Mouse (Mus musculus) ovary, adult 18-20 months (tissue): ENCODE results near the gene Ngp.
"Not testable (repeated sequence)": the region's sequence is repeated elsewhere in the genome, so short reads cannot be mapped to it uniquely, and the experiment has no call there.

Experiments used
- DNase-seq: peaks from one replicate; pipeline ENCODE4 v3.0.0; 2022; ENCODE audit warnings: low spot score, mixed read lengths

Ngp gene

DNA sequence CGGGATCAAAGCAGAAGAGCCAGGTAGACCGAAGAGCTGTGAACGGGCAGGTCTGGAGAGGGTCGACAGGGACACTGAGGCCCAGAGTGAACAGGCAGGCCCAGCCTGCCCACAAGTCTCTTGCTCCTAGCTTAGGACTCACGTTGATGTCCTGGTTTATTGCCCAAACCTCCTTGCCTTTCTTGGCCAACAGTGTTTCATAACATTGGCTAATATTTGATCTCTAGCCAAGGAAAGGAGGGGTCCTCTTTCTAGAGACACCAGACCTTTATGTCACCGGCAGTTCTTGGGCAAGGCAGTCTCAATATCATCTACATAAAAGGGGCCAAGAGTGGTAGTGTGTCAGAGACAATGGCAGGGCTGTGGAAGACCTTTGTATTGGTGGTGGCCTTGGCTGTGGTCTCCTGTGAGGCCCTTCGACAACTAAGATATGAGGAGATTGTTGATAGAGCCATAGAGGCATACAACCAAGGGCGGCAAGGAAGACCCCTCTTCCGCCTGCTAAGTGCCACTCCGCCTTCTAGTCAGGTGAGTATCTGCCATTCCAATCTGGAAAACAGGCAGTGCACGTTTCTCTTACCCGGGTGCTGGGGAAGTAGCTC is at the start of gene Ngp:
Gene Ngp, plus strand, starts transcription at position 237 of the 602 bp plus-strand sequence.
- DNase-seq = no peak

DNA sequence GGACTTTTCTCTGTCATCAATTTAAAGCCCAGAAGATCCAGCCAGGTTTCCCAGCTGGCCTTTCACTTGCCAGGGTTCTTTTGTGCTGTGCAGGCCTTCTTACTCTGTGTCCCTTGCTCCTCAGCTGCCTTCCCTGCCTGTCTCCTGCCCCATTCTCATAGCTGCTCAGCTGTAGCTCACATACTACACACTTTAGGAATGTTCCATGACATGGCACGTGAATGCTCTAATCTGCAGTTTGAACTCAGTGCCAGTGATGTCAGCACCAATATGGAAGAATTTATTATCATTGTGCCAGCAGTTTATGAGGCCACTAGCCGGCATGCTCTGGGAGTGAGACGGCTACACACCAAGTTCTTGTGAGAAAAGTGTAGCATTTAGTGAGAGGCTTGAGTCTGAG is 49.7 kb upstream of the Ngp start:
- no peak for DNase-seq

DNA sequence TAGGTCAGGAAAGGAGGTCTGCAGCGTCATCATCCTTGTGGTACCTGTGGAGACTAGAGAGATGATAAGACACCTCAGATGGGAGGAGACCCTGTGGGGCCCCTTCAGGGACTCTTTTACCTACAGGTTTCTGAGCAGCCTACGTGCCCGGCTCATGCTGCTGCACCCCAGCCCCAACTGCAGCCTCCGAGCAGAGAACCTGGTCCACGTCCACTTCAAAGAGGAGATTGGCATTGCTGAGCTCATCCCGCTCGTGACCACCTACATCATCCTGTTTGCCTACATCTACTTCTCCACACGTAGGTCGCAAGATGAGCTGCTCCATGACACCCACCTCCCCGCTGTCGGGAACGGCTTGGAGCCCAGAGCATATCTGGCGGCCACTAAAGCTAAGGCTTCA is 45.7 kb upstream of the Ngp start:
- DNase-seq = no peak

DNA sequence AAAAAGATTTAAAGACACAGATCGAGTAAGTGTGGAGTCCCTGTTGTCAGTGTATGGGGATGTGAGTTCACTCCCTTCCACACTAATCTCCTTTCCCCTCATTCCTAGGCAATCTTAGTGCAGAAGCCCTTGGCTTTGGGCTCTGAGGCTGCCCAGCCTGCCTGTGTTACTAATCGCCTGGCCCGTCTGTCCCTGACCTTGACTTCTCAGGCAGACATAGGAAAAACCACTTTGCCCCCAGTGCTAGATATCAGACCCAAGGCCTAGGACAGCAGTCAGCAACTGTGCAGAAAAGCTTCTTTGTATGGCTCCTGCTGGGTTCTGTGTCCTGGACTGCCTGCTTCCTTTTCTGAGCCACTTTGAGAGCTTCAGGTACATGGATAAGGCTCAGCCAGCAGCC is 43.9 kb upstream of the Ngp start:
- DNase-seq = peak; percentile 79

DNA sequence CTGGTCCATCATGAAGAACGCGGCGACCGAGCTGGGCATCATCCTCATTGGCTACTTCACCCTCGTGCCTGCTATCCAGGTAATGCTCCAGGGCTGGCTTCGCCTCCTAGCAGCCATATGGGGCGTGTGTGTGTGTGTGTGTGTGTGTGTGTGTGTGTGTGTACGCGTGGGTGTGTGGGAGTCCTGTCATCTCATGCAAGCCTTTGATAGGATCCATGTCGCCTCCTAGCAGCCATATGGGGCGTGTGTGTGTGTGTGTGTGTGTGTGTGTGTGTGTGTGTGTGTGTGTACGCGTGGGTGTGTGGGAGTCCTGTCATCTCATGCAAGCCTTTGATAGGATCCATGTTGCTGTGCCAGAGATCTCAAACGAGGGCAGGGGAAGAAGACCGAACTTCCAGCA is 41.9 kb upstream of the Ngp start:
- DNase-seq = not testable (repeated sequence)

DNA sequence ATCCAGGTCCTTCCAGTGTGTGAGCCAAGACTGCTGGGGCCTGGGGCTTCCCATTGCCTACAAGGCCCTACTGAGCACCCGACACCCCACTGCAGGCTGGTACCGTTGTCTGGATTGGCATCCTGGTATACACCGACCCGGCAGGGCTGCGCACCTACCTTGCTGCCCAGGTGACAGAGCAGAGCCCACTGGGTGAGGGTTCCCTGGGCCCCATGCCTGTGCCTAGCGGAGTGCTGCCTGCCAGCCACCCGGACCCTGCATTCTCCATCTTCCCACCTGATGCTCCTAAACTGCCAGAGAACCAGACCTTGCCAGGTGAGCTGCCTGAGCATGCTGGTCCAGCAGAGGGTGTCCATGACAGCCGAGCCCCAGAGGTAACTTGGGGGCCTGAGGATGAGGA is 40.2 kb upstream of the Ngp start:
- DNase-seq = no peak

DNA sequence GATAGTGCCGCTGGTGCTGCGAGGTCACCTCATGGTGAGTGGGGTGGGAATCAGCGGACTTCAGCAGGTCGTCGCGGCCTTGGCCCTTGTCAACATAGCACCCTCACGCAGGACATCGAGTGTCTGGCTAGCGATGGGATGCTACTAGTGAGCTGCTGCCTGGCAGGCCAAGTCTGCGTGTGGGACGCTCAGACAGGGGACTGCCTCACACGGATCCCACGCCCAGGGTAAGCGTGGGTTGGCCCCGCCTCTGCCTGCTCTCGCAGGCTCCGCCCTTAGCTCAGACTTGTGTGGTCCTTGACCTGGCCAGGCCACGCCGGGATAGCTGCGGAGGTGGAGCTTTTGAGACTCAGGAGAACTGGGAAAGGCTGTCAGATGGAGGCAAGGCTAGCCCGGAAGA is 38.9 kb upstream of the Ngp start:
- peak; percentile 66 for DNase-seq

DNA sequence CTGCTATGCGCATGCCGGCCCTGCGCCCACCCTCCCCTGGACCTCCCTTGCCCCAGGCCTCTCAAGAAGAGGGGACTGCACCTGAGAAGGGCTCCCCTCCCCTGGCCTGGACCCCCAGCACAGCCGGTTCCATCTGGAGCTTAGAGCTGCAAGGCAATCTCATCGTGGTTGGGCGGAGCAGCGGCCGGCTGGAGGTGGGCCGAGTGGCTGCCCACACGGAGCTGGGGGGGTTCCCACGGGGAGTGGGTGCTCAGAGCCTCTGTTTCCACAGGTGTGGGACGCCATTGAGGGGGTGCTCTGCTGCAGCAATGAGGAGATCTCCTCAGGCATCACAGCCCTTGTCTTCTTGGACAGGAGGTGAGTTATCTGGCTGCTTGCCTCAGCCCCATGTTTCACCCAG is 38.3 kb upstream of the Ngp start:
- DNase-seq = no peak

DNA sequence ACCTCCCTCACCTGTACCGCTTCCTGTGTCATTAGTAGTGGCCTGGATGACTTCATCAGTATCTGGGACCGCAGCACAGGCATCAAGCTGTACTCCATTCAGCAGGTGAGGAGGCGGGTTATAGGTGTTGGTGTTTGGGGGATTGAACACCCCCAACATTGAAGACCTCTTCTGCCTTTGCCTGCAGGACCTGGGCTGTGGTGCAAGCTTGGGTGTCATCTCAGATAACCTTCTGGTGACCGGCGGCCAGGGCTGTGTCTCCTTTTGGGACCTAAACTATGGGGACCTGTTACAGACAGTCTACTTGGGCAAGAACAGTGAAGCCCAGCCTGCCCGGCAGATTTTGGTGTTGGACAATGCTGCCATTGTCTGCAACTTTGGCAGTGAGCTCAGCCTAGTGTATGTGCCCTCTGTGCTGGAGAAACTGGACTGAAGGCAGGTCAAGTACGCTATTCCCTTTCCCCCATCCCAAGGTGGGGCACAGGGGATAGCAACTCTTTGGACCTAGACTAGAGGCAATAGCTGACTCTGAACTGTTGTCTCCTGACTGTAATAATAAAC is 35.1 kb upstream of the Ngp start:
- no peak for DNase-seq

DNA sequence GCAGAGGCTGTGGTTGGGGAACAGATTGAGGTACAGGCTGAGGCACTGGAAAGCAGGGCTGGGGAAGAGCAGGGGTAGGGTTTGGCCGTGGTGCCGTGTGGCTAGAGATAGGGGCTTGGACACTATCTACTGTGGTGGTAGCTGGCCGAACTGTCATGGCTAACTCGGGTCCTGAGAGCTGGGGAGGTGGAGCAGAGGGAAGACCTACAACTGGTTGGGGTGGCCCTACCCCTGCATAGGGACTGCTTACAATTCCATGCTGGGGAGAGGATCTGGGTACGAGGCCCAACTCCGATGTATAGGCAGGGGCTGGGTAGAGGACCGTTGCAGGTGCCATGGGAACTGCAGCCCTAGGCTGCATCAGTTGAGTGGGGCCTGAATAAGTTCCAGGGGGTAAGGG is 31.5 kb upstream of the Ngp start:
- no peak for DNase-seq

DNA sequence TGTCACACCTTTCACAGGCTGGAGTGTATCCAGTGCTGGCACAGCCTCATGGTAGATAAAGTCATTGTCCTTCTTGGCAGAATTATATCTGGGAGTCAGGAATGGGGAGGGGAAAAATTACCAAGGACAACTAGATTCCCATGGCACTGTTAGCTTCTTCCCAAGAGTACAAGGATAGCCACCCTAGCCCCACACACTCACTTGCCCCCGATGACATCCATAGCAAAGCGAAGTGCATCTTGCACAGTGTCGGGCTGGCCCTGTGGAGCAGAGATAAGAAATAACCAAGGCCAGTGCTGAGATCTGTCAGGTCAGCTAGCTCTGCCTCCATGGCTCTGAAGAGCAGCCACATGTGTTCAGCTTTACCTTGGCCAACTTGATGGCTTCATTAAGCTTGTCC is 28.7 kb upstream of the Ngp start:
- DNase-seq = peak; percentile 73

DNA sequence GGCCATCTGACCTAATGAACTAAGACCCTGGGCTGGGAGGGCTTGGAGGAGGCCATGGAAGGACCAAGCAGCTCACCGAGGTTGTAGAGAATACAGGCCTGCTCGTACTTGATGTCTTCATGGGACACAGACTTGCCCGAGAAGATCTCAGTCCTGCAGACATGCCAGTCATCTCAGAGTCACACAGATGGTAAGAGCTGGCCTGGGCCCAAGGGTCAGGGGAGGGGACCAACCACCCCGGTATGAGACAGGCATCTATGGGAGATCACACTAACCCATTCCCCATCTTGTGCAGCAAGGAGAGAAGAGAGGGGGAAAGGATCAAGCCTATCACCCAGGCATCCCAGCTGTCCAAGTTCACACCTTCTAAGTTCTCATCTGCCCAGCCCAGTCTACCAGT is 26.3 kb upstream of the Ngp start:
- DNase-seq = no peak

DNA sequence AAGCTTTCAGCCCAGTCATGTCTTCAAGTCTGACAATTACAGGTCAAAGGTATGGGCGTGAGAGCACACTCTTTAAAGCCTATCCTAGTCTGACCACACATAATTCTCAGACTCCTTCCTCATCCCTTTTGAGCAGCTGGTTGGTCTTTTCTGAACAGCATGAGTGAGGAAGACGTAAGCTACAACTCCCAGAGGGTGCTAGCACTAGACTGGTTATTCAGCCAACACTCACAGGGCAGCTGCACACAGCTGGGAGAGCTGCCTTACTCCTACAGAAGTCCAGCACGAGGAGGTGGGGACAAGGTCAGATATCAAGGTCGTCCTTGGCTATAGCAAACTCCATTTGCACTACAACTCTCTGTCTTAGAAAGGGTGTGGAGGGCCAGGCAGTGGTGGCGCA is 18.9 kb upstream of the Ngp start:
- DNase-seq = peak; percentile 69

DNA sequence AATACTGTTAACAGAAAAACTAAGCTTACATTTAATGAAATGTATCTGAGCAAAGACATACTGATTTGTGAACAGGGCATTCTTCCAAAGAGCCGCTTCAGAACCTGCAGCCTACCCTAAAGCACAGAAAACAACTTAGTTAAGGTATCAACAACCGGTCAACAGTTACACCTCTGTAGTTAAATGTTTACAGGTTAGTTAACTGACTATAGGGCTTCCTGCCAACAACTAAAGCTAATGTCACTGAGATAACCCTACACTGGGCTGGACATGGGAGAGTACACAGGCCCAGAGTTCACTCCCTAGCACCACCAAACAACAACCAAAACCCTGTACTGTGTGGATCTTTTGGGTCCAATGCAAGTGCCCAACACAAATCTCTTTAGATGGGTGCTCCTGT is 16.8 kb upstream of the Ngp start:
- no peak for DNase-seq

DNA sequence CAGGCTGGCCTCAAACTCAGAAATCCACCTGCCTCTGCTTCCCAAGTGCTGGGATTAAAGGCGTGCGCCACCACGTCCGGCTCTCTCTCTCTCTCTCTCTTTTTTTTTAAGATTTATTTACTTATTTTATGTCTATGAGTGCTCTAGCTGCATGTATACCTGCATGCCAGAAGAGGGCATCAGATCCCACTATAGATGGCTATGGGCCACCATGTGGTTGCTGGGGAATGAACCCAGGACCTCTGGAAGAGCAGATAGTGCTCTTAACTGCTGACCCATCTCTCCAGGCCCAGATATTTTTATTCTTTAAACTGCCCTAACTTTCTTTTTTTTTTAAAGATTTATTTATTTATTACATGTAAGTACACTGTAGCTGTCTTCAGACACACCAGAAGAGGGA is 16.3 kb upstream of the Ngp start:
- not testable (repeated sequence) for DNase-seq

DNA sequence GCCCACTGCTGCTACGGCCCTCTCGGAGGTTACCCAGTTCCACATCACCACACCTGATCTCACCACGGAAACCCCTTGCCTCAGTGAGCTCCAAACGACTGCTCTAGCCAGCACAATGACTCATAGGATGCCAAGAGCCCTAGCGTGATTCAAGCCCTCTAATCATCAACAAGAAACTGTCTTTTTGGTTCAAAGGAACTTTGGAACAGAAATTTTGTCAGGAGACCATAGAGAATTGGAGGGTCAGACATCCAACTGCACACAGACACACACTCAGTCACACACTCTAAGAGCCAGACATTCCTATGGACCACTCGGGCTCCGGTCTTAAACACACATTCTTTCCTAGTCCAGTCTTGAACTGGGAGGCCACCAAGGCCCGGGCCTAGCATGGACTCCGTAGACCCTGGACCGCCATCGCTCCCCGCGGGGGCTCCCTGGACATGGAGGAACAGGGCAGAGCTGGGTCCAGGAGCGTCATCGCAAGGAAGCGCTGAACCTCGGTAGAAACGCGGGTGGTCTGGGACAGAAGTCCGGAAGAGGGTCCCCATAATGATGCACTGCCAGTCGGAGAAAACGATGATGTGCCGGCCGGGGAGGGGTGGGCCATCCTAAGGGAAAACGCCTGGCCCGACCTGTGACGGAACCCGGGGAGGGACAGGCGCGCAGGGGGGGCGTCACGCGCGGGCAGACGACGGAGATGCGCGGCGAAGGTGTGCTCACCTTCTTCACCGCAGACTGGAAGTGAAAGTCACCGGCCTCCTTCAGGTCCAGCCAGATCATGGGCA is 12.0 kb upstream of the Ngp start:
- no peak for DNase-seq

DNA sequence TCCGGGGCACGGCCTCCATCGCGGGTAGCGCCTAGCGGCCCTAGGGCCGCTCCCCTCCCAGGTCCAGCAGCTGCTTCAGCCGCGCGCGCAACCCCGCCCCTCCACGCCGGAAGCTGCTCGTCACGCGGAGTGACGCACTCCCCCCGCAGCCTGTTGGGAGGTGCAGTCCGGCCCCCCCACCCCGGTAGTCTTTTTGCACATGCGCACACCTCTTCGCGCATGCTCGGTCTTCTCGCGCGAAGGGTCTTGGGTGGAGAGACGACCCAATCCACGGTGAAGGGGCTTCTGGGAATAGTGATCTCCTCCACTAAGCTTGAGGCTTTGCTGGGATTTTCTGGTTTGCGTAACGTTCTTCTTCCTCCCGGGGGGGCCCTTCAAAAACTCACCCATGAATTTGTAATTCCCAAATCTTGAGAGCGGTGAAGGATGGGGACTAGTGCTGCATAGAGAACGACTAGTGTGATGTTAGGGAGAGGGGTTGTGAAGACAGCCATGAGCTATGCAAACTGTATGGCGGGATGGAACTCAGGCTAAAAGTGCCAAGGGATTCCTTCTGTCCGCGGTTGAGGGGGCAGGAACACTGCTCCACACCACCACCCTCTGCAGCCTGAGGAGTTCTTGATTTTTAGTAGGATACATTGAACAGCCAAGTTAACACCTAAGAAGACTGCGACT is 11.3 kb upstream of the Ngp start, which contains the start of gene Ptpn23:
Gene Ptpn23, minus strand, starts transcription at position 115 of the 675 bp plus-strand sequence.
- peak; percentile 92 for DNase-seq

DNA sequence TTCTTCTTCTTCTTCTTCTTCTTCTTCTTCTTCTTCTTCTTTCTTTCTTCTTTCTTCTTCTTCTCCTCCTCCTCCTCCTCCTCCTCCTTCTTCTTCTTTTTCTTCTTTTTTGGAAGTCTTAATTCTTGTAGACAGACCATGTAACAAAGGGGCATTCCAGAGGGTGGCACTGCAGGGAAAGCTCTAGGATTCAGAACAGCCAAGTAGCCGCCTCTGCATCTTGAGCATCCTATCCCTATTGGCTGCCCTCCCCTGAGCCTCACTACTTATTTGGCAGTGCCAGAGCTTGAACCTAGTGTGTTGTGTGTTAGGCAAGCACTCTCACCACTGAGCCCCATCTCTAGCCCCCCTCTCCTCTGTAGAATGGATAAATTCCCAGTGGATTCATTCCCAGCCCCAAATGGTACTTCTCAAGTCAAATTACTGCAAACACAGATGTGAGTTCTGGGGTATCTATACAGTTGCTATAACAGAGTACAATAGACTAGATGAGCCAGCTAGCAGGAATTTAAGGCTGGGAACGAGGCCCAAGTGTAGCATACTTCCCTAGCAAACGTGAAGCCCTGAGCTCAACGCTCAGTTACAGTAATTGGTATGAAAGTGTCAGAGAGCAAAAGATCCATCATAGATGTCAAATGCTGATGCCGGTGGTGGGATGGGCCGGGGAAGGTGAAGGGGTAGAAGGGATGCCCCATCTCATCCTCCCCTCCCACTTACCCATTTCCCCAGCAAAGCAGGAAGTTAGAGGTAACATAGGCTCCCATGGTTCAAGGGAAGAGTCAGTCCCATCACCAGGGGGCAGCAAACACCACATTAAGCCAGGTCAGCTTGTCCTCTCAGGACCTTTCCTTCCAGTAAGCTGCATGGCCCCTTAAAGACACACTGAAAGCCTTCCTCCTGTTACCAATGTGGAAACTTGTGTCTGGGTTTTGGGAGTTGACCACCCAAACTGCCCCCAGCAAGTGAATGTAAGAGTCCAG is 8.3 kb upstream of the Ngp start:
- peak; percentile 50 for DNase-seq

DNA sequence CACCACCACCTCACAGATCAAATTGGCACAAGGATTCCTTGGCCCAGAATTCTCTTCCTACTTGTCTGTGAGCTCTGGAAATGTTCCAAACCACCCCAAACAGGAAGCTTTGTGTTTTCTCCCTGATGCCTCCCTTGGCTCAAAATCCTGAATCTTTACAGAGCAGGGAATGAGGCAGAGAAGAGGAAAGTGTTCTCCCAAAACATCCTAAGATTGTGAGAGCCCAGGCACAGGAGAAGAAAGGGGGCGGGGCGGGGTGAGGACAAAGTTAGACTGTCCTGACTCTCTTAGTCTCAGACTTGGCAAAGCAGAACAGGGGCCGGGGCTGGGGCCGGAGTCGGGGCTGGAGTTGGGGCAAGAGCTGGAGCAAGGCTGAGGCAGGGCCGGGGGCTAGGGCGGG is 6.6 kb upstream of the Ngp start:
- no peak for DNase-seq

DNA sequence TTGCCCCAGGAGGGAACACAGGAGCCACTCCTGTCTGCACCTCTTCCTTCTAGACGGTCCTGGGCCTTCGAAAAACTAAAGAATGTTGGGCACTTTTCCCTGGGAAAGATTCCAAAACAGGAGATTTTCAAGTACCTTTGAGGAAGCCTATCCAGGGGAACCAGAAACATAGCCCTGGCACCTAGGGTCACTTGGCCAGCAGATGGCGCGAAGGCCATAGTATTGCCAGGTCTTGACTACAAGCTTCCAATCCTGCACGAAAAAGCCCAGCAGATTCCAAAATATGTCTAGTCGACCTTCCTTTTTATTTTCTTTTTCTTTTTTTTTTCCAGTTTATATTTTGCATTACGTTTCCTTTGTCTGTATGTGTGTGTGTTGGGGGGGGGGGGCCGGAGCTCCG is 5.8 kb upstream of the Ngp start:
- no peak for DNase-seq

DNA sequence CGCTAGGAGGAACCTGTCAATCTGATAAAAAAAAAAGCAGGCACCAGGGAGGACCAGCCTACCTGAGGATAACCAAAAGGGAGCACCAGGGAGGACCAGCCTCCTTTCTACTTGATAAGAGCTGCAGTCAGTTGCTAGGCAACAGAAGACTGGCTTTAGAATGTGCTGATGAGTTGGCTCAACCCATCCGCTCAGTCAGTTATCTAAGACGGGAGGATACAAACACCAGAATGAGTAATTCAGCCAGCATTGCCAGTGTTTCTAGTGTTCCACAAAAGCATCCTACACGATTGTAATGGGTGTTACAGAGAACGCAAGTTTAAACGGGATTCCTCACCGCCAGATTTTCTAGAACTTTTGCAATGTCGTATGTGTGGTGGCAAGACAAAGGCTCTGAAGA is 11.7 kb downstream of the Ngp start:
- DNase-seq = no peak

DNA sequence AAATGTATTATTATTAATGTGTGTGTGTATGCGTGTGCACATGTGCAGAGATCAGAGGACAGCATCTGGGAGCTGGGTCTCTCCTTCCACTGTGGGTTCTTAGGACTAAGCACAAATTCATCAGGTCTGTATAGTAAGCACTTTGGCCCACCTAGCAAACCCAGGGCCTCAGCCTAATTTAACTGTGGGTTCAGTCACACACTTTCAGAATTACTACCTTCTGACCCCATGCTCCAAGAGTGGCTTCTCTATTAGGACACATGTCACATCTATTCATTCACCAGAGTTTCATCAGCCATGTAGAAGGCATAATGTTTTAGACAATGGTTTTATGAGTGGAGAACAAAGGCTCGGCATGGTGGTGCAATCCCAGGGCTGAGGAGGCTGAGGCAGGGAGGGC is 13.5 kb downstream of the Ngp start:
- no peak for DNase-seq
